Mouse (Mus musculus) thymus, postnatal 25 days (tissue): ENCODE measurements around the gene Cwc27.
A peak's percentile ranks its signal among the peaks of the same experiment; 100 is the strongest.

Source experiments
- DNase-seq: peaks from one replicate; pipeline ENCODE4 v3.0.0; 2022

Cwc27 gene

DNA sequence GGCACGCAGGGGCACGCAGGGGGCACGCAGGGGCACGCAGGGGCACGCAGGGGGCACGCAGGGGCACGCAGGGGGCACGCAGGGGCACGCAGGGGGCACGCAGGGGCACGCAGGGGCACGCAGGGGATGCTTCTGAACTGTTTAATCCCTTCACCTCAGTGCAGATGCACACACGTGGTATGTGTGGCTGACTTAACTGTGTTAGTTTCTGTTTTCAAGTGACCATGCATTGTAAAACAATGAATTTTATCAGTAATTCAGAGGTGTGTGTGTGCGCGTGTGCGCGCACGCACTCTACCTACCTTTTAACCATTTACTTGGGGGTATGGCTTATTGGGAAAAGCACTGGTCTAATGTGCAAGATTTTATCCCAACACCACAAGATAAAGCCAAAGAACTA lies 208.4 kb downstream of the Cwc27 start:
- no peak for DNase-seq

DNA sequence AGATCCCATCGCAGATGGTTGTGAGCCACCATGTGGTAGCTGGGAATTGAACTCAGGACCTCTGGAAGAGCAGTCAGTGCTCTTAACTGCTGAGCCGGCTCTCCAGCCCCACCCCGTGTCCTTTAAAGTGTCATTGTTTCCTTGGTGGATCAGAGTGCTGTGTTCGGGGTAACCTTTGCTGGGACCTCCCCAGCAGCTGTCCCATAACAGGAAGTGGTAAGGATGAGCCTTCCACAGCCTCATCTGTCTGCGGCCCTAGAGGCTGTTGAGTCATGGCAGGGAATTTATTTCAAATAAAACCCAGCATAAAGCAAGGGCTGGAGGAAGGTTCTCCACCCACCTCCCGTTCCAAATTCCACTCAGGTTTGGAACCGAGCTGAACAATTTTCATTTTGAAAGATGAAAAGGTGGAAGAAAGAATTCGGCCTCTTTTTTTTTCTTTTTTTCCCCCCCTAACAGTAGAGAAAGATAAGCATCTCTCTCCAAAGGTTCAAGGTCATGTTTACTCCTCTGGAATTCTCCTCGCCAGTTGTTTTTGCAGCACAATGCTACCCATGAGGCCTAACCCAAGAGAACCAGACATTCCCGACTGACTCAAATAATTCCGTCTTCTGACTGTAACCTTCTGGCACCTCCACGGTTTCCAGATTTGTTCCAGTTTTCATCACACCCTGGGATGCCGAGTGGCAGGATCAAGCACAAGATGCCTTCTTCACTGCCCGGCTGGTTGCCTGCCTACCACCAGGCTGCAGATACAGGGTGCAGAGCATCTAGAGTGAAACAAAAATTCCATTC lies 210.0 kb downstream of the Cwc27 start:
- peak; percentile 47 for DNase-seq

DNA sequence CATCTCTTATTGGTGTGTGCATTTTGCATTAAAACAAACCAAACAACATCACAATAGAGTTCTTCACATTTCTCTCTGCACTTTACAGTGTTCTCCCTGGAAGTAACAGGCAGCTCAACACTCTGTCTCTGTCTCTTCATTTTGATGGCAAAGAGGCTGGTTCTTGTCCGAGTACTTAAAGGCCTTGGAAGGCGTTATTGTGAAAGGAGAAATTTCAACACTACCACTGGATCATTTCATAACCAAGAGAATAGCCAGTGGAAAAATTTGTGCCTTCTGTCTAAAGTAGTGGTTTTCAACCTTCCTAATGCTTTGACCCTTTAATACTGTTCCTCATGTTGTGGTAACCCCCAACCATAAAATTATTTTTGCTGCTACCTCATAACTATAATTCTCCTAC lies 211.8 kb downstream of the Cwc27 start:
- no peak for DNase-seq

DNA sequence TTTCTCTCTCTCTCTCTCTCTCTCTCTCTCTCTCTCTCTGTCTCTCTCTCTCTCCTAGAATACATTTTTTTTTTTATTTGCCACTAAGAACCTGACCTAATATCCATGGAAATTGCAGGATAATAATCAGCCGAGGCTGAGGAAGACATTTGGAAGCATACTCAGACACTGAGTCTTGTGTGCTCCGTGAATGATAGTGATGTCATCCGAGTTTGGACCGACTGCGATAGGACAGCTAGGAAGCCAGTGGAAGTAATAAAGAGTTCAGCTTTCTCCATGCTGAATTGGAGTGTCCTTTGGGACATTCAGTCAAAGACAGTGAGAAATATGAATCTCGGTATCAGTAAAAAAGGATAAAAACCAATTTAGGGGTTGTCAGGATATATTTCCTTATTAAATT lies 214.7 kb downstream of the Cwc27 start:
- no peak for DNase-seq

DNA sequence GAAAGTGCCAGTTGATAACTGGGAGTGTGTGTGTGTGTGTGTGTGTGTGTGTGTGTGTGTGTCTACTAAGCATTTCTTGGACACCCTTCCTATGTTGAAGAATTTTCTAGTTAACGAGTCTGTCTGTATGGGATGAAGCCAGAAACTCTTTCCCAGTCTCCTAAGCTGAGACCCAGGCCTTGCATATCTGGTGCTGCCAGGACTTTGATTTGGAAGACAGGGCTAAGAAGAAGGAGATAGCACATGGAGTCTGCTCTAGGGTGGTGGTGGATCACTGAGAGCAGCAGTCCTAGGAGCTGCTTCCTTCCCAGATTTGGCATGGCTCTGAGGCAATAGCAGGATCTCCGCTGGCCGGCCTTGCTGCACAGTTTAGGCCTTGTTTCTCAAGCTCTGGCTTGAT lies 215.2 kb downstream of the Cwc27 start:
- no peak for DNase-seq

DNA sequence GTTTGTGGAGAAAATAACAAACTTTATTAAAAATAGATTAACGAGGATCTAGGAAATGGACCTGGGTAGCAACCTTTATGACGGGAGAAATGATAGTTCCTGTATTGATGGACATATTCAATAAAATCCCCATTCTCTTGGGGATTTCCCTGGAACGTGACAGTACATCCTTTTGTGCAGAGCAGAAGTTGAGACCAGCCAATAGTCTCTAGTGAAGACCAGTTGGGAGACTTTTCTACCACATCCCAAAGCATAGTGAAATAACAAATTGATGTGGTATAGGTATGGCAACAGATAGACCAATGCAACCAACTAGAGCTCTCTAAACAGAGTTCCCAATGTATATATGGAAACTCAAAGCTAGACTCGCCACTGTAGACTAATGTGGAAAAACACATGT lies 220.7 kb downstream of the Cwc27 start:
- no peak for DNase-seq

DNA sequence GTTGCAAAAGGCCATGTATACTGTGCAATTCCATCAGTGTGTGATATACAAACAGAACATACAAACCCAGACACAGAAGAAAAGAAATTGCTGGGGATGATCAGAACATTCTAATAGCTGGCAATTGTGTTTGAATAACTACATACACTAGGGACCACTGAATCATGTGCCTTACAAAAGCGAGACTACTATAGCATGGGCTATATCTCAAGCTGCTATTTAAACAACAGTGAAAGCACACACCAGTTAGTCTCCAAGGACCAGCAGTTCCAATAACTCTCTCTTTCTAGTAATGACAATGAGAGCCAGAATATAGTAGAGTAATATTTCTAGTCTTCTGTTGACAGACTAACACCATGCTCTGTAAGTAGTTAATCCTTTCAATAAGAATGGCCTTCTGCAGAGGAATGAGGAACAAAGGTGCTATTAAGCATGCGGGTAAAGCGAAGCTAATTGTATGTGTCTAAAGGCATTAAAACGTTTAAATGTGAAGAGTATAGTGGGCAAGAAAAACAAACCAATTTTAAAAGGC lies 222.1 kb downstream of the Cwc27 start:
- no peak for DNase-seq

DNA sequence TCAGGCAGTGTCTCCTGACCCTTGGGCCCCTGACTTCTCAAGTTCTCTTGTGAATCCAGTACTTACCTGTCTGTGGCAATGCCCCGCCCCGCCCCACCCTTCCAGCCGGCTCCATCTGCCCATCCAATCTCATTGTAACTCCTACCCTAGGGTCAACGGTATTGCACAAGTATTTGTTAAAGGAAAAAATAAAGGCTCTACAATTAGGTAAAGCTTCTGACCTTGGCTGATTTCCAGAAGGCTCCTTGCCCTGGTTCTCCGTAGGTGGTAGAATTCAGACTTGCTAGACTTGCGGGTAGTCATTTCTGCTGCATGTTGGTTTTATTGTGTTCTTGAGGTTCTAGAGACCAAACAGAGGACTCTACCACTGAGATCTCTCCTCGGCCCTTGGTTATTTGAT lies 226.0 kb downstream of the Cwc27 start:
- no peak for DNase-seq

DNA sequence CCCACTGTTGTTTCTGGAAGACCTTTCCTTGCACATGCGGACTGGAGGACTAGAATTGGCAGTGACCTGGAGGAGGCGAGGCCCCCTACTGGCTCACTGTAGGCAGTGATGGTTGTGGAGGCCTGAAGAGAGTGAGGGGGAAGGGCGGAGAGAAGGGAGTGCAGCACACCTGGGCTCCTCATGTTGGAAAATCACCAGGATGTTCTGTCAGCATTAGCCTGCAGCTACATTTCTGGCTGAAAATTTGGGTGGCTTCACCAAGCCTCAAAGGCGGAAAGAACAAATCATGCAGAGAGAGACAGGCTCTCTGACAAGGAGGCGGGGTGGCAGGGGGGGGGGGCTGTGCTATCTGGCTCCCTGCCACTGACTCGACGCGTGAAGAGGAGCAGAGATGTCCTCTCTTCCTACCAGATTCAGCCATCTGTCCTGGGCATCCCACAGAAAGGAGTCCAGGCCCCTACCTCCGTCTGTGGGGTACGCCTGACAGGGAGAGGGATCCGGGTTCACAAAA lies 226.8 kb downstream of the Cwc27 start:
- DNase-seq: peak; percentile 15

DNA sequence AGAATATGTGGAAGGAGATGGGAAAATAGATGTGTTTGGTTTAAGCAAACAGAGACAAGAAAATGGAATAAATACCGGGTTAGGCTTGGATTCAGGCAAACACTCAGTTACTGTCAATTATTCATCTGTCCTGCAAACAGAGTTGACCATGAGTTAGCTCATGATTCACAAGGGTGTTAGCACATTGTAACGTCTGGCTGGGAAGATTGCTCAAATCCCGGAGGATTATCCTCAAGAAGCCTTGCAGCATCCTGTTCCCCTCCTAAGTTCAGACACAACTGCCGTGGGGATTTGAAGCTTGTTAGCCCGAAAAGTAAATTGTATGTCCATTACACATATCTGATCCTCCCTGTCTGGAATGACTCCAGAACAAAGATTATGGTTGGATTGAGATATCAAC lies 228.6 kb downstream of the Cwc27 start:
- no peak for DNase-seq
